Mouse (Mus musculus): Measurements from ENCODE around the gene Notch1. TPM values are rescaled to one million over a fixed set of nuclear protein-coding genes. Genes with fewer than 3 reads are reported as not detected.

Gene Notch1
- polyA plus RNA-seq, 1 experiment from 2014 or later: 66.8 TPM

DNA sequence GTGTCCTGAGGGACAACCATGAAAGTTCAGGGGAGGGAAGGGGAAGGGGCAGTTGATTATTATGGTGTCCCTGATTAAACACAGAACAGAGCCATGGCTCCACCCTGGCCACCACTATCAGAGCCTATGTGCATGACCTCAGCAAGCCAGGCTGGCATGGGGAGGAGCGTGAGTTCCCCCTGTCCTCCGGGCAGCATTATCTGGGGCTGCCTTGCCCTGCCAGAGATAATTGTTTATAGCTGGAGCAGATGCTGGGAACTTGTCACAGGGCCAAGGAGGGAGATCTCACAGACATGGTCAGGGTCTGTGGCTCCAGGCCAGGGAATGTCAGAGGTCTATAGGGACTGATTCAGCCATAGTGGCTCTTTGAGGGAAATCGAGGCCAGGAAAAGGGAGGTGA is 34.3 kb upstream of the Notch1 start:
- no peaks in the 10 kb centered on the region for H3K9me3 ChIP-seq (ENCODE audit: control insufficient read depth, low read length)
- ATAC-seq (ENCODE audit: low FRiP score) (no peak), DNase-seq (ENCODE audit: low spot score) (no peak)
- no peak overlapping the region for H3K27ac ChIP-seq (ENCODE audit: low read depth, low read length)
- peaks cover 7% of the 10 kb centered on the region; the same call in 1 of the 2 replicates for H3K4me1 ChIP-seq (replicated peaks; ENCODE audit: control insufficient read depth, insufficient read depth, low read length)
- H3K36me3 ChIP-seq (ENCODE audit: control insufficient read depth, insufficient read depth, low read length): no peaks in the 10 kb centered on the region
- H3K9ac ChIP-seq (ENCODE audit: low read depth, low read length): no peak overlapping the region
- 93% methylated on average over 3 of the region's 3 CpGs for WGBS
- H3K4me3 ChIP-seq (ENCODE audit: low read depth, low read length): no peak overlapping the region
- H3K27me3 ChIP-seq (ENCODE audit: control insufficient read depth, insufficient read depth, low read length): no peaks in the 10 kb centered on the region
- H3K4me2 ChIP-seq (replicated peaks; ENCODE audit: low read depth, low read length): no peak overlapping the region

DNA sequence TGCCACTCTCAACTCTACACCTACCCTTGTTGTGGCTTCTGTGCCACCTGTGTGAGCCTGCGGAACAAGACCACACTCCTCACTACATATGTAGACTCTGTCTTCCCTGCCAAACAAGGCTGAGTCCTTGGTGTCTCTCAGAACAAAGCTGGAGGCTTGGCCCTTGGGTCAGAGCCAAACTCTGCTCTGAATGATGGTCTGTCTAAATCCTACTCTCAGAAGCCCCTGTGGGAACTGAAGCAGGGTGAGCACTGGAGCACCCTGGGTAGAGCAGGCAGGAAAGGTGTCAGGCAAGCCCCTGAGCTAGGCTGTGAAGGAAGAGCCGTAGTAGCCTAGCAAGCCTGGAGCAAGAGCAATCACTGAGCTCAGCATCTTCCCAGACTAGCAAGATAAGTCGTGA is 33.7 kb upstream of the Notch1 start:
- Histone ChIP-seq H3K9ac (ENCODE audit: low read depth, low read length) (no peak overlapping the region), H3K36me3 (ENCODE audit: control insufficient read depth, insufficient read depth, low read length) (no peaks in the 10 kb centered on the region), H3K4me3 (ENCODE audit: low read depth, low read length) (no peak overlapping the region), H3K4me1 (replicated peaks; ENCODE audit: control insufficient read depth, insufficient read depth, low read length) (peaks cover 7% of the 10 kb centered on the region; the same call in 1 of the 2 replicates), H3K9me3 (ENCODE audit: control insufficient read depth, low read length) (no peaks in the 10 kb centered on the region), H3K27me3 (ENCODE audit: control insufficient read depth, insufficient read depth, low read length) (no peaks in the 10 kb centered on the region), H3K4me2 (replicated peaks; ENCODE audit: low read depth, low read length) (no peak overlapping the region), H3K27ac (ENCODE audit: low read depth, low read length) (no peak overlapping the region)
- WGBS: 79% methylated on average over 3 of the region's 3 CpGs
- no peak for DNase-seq (ENCODE audit: low spot score)
- no peak for ATAC-seq (ENCODE audit: low FRiP score)

DNA sequence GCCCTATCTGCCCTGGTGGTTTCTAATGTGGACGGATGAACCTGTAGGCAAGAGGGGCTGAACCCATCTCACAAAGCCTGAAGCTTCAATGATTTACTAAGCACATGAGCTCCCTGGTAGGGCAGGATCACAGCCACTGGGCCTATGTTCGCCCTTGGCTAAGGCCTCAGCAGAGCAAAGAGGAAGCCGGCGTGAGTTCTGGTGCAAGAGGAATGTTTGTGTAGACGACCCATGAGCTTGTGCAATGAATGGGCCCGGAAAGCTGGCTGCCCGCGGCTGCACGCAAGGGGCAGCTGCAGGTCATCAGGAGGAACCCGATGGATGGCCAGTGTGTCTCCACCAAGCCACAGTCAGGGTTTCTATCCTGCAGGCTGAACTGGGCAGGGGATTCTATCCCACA is 33.3 kb upstream of the Notch1 start:
- Histone ChIP-seq H3K9ac (ENCODE audit: low read depth, low read length) (no peak overlapping the region), H3K4me1 (replicated peaks; ENCODE audit: control insufficient read depth, insufficient read depth, low read length) (peaks cover 7% of the 10 kb centered on the region; the same call in 1 of the 2 replicates), H3K4me2 (replicated peaks; ENCODE audit: low read depth, low read length) (no peak overlapping the region), H3K4me3 (ENCODE audit: low read depth, low read length) (no peak overlapping the region), H3K9me3 (ENCODE audit: control insufficient read depth, low read length) (no peaks in the 10 kb centered on the region), H3K36me3 (ENCODE audit: control insufficient read depth, insufficient read depth, low read length) (no peaks in the 10 kb centered on the region), H3K27ac (ENCODE audit: low read depth, low read length) (no peak overlapping the region), H3K27me3 (ENCODE audit: control insufficient read depth, insufficient read depth, low read length) (no peaks in the 10 kb centered on the region)
- ATAC-seq (ENCODE audit: low FRiP score): no peak
- 80% methylated on average over 10 of the region's 10 CpGs for WGBS
- no peak for DNase-seq (ENCODE audit: low spot score)

DNA sequence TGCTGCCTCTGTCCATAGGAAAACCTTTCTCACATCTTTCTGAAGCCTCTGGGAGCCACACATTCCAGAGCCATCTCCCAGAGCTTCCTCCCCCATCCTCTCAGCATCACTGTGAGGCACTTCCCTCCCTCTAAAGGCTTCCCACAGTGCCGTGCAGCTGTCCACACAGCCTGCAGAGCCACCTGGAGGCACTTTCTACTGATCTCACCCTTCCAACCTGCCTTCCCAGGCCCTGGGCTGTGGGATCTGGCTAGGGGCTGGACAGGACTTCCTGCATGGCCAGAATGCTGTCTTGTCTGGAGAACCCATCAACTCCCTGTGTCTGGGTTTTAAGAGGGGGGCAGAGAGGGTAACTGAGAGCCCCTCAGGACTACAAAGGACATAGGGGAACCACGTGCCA is 31.0 kb upstream of the Notch1 start:
- Histone ChIP-seq H3K36me3 (ENCODE audit: control insufficient read depth, insufficient read depth, low read length) (no peaks in the 10 kb centered on the region), H3K27ac (ENCODE audit: low read depth, low read length) (no peak overlapping the region), H3K4me2 (replicated peaks; ENCODE audit: low read depth, low read length) (no peak overlapping the region), H3K4me1 (replicated peaks; ENCODE audit: control insufficient read depth, insufficient read depth, low read length) (peaks cover 7% of the 10 kb centered on the region; the same call in 1 of the 2 replicates), H3K4me3 (ENCODE audit: low read depth, low read length) (no peak overlapping the region), H3K9me3 (ENCODE audit: control insufficient read depth, low read length) (no peaks in the 10 kb centered on the region), H3K27me3 (ENCODE audit: control insufficient read depth, insufficient read depth, low read length) (no peaks in the 10 kb centered on the region), H3K9ac (ENCODE audit: low read depth, low read length) (no peak overlapping the region)
- 22% methylated on average over 2 of the region's 2 CpGs for WGBS
- ATAC-seq (ENCODE audit: low FRiP score) (no peak), DNase-seq (ENCODE audit: low spot score) (peak; percentile 39)

DNA sequence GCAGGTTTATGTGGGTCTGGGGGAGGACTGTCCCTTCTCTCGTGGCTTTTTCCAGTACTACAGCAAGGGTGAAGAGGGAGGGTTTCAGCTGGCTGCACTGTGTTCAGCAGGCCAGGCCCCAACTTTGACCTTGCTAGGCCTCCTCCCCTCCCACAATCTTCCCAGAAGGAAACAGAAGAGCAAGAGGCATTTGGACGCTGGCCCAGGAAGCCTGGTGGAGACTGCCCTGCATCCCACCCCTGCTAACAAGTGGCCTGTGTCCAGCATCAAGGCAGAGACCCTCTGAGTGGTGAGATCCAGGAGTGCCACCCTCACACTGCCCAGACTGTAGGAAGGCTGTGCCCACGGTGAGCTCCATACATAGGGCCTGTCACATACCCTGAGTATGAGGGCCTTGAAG is 27.8 kb upstream of the Notch1 start:
- DNase-seq (ENCODE audit: low spot score) (no peak), ATAC-seq (ENCODE audit: low FRiP score) (no peak)
- WGBS: 72% methylated on average over 3 of the region's 3 CpGs
- Histone ChIP-seq H3K36me3 (ENCODE audit: control insufficient read depth, insufficient read depth, low read length) (no peaks in the 10 kb centered on the region), H3K27ac (ENCODE audit: low read depth, low read length) (no peak overlapping the region), H3K9ac (ENCODE audit: low read depth, low read length) (no peak overlapping the region), H3K4me1 (replicated peaks; ENCODE audit: control insufficient read depth, insufficient read depth, low read length) (peaks cover 17% of the 10 kb centered on the region), H3K27me3 (ENCODE audit: control insufficient read depth, insufficient read depth, low read length) (no peaks in the 10 kb centered on the region), H3K9me3 (ENCODE audit: control insufficient read depth, low read length) (no peaks in the 10 kb centered on the region), H3K4me2 (replicated peaks; ENCODE audit: low read depth, low read length) (no peak overlapping the region), H3K4me3 (ENCODE audit: low read depth, low read length) (no peak overlapping the region)

DNA sequence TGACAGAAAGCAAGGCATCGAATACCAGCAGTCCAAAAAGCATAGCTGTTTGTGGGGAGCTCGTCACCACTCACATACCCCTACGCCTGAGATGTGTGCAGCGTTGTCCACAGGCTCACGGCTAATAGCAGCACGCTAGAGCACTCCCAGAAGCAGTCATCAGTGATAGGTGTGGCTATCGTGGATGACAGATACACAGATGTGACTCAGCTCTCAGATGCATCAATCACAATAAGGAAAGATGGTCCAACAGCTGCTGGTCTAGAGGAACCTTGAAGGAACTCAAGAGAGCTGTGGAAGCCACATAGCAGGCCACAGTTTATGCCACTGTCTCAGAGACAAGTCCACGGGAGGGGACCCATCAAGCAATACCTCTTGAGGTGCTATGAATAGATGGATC is 27.3 kb upstream of the Notch1 start:
- no peaks in the 10 kb centered on the region for H3K36me3 ChIP-seq (ENCODE audit: control insufficient read depth, insufficient read depth, low read length)
- no peak for ATAC-seq (ENCODE audit: low FRiP score)
- no peaks in the 10 kb centered on the region for H3K27me3 ChIP-seq (ENCODE audit: control insufficient read depth, insufficient read depth, low read length)
- H3K9ac ChIP-seq (ENCODE audit: low read depth, low read length): no peak overlapping the region
- H3K4me1 ChIP-seq (replicated peaks; ENCODE audit: control insufficient read depth, insufficient read depth, low read length): peaks cover 17% of the 10 kb centered on the region
- no peak overlapping the region for H3K4me3 ChIP-seq (ENCODE audit: low read depth, low read length)
- H3K4me2 ChIP-seq (replicated peaks; ENCODE audit: low read depth, low read length): no peak overlapping the region
- H3K9me3 ChIP-seq (ENCODE audit: control insufficient read depth, low read length): no peaks in the 10 kb centered on the region
- H3K27ac ChIP-seq (ENCODE audit: low read depth, low read length): no peak overlapping the region
- WGBS: 89% methylated on average over 8 of the region's 8 CpGs
- no peak for DNase-seq (ENCODE audit: low spot score)

DNA sequence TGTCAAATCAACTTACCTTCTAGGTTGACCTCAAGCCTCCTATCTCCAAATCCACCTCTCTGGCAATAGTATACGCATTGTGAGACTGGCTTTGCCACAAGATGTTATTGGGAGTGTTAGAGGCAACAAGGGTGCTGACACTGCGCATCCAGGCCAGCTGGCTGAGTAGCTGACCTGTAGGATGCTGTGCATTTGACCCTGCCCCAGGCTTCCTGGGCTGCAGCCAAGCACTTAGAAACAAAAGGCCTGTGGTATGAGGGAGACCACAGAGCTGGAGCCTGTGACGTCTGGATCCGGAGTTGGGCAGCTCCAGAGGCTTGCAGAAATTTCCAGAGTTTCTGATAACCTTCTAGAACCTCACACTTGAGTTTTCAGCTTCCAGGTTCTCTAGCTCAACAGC is 26.7 kb upstream of the Notch1 start:
- DNase-seq (ENCODE audit: low spot score): no peak
- H3K36me3 ChIP-seq (ENCODE audit: control insufficient read depth, insufficient read depth, low read length): no peaks in the 10 kb centered on the region
- no peak for ATAC-seq (ENCODE audit: low FRiP score)
- no peak overlapping the region for H3K9ac ChIP-seq (ENCODE audit: low read depth, low read length)
- 76% methylated on average over 4 of the region's 4 CpGs for WGBS
- no peak overlapping the region for H3K27ac ChIP-seq (ENCODE audit: low read depth, low read length)
- no peak overlapping the region for H3K4me2 ChIP-seq (replicated peaks; ENCODE audit: low read depth, low read length)
- H3K9me3 ChIP-seq (ENCODE audit: control insufficient read depth, low read length): no peaks in the 10 kb centered on the region
- H3K27me3 ChIP-seq (ENCODE audit: control insufficient read depth, insufficient read depth, low read length): no peaks in the 10 kb centered on the region
- no peak overlapping the region for H3K4me3 ChIP-seq (ENCODE audit: low read depth, low read length)
- peaks cover 18% of the 10 kb centered on the region for H3K4me1 ChIP-seq (replicated peaks; ENCODE audit: control insufficient read depth, insufficient read depth, low read length)

DNA sequence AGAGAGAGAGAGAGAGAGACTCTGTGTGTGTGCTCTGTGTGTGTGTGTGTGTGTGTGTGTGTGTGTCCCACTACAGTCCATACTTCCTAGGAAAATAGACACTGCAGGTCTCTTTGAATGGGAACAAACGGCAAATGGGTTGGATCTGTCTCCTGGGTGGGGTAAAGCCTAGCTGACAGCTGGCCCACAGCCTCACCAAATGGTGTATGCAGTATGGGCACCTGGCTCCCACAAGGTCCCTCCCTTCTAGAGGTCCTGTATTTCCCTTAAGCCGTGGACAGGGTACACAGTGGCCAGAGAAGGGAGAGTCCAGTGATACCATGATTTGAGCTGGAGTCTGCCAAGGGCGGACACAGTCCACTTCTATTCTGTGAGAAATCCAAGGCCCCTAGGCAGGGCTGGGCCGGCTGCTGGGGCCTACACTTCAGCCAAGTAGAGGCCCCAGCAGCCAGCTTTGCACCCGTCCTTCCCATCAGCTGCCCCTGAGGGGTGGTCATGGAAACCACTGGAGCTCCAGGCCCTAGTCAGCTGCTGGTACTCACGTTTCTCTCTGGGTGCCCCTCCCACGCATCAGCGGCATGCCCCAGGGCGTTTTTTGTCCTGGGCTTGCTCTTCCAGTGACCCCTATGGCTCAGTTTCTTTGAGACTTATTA is 24.9 kb upstream of the Notch1 start:
- H3K27ac ChIP-seq (ENCODE audit: low read depth, low read length): peak overlapping the region; percentile 30; the same call in 1 of the 2 replicates
- H3K9ac ChIP-seq (ENCODE audit: low read depth, low read length): 0 out of 2 replicates have a peak overlapping the region, but pooled peaks have one; percentile 15
- 0 out of 2 replicates have a peak, but pooled peaks have one; percentile 27 for ATAC-seq (ENCODE audit: low FRiP score)
- H3K9me3 ChIP-seq (ENCODE audit: control insufficient read depth, low read length): no peaks in the 10 kb centered on the region
- DNase-seq (ENCODE audit: low spot score): peak; percentile 42
- H3K36me3 ChIP-seq (ENCODE audit: control insufficient read depth, insufficient read depth, low read length): no peaks in the 10 kb centered on the region
- no peak overlapping the region for H3K4me3 ChIP-seq (ENCODE audit: low read depth, low read length)
- no peaks in the 10 kb centered on the region for H3K27me3 ChIP-seq (ENCODE audit: control insufficient read depth, insufficient read depth, low read length)
- H3K4me2 ChIP-seq (replicated peaks; ENCODE audit: low read depth, low read length): no peak overlapping the region
- peaks cover 13% of the 10 kb centered on the region for H3K4me1 ChIP-seq (replicated peaks; ENCODE audit: control insufficient read depth, insufficient read depth, low read length)
- 35% methylated on average over 9 of the region's 9 CpGs for WGBS

DNA sequence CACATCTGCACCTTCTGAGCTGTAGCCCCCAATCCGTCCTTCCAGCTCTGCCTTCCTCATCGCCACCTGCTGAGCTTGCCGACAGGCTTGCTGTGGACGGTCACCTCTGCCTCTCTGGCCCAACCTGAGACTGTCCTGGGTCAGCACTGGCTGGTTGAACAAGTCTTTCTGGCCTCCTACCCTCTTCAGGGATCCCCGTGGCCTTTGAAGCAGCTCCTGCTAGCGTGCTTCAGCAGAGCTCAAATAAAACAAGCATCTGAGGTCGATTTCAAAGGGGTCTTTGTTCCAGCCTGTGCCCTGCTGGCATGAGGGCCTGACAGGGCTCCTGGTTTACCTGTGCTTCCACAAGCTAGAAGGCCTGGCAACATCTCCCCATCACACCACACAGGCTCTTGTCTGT is 24.3 kb upstream of the Notch1 start:
- 26% methylated on average over 7 of the region's 7 CpGs for WGBS
- Histone ChIP-seq H3K4me2 (replicated peaks; ENCODE audit: low read depth, low read length) (no peak overlapping the region), H3K4me1 (replicated peaks; ENCODE audit: control insufficient read depth, insufficient read depth, low read length) (peaks cover 20% of the 10 kb centered on the region), H3K36me3 (ENCODE audit: control insufficient read depth, insufficient read depth, low read length) (no peaks in the 10 kb centered on the region), H3K27ac (ENCODE audit: low read depth, low read length) (0 out of 2 replicates have a peak overlapping the region, but pooled peaks have one; percentile 36), H3K9me3 (ENCODE audit: control insufficient read depth, low read length) (no peaks in the 10 kb centered on the region), H3K27me3 (ENCODE audit: control insufficient read depth, insufficient read depth, low read length) (no peaks in the 10 kb centered on the region), H3K4me3 (ENCODE audit: low read depth, low read length) (no peak overlapping the region), H3K9ac (ENCODE audit: low read depth, low read length) (peak overlapping the region; percentile 19; the same call in 1 of the 2 replicates)
- ATAC-seq (ENCODE audit: low FRiP score): no peak
- DNase-seq (ENCODE audit: low spot score): no peak

All from hindbrain, embryonic 11.5 days (tissue).